Mouse (Mus musculus): ENCODE results near the gene Arvcf.

The Arvcf gene

GRCm38 (mm10) chr16:18356961-18357360 lies 9.0 kb downstream of the Arvcf start:
- no peak for DNase-seq (ENCODE audit: low read depth)

DNA sequence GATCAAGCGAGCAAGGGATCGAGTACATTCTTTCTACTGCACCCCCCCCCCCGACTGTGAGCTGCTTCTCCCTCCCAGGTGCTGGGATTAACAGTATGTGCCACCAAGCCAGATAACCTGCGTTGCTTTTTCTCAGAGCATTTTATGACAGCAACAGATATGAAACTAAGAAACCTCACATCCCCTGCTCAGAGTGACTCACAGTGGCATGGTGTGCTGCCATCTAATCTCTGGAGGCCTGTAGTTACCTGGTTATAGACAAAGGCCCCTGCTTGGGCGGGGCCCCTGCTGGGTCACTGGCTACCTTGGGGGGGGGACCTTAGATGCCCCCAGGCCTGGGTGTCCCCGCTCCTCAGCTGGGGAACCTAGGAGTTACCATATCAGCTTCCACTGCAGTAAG lies 10.0 kb downstream of the Arvcf start:
- no peak for DNase-seq (ENCODE audit: low read depth)

DNA sequence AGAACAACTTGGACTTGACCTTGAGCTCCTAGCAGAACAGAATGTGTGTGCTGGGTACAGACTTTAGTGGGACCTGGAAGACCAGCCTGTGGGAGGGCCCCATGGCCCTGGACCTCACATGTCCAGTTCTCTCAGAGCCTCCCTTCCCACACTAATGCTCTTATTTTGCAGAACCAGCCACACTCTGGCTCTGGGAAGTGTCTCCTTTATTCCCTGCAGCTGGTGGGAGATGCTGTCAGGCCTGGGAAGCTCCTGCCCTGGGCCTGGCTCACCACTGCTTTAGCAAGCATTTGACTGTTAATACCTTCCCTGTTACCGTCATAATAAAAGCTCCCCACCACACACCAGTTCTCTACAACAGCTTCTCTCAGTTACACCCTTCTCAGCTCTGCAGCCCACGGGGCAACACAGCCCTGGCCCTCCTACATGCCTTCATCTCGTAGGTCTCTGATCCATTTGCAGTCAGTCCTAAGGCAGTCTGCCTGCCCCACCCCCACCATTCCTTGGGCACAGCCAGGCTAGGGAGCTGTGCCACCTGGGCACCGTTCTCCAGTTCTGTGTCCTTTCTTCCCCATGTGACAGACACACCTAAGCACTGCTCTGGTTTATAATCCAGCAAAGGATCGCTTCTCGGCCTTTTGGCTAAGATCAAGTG lies 12.3 kb downstream of the Arvcf start:
- DNase-seq (ENCODE audit: low read depth), result no peak

DNA sequence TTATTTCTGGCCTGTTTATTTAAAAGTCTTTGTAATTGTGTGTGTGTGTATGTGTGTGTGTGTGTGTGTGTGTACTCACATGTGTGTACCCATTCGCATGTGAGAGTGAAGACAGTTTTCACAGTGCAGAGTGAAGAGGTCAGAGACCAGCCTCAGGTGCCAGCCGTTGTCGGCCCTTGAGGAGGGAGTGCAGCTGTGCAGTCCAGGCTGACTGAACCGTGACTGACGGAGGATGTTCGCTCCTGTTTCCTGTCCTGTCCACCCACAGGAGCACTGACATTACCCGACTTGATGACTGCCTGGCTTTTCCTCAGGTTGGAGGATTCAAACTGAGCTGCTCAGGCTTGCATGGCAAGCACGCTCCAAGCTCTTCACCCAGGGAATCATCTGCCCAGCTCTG lies 15.0 kb downstream of the Arvcf start:
- DNase-seq (ENCODE audit: low read depth), result no peak

- no peak for DNase-seq (ENCODE audit: low read depth)
These were observed 18.9 kb downstream of the Arvcf start for GRCm38 (mm10) chr16:18366849-18367248.

GRCm38 (mm10) chr16:18370197-18370596 lies 22.2 kb downstream of the Arvcf start:
- DNase-seq (ENCODE audit: low read depth), result peak; percentile 50

GRCm38 (mm10) chr16:18373632-18374031 lies 25.6 kb downstream of the Arvcf start:
- no peak for DNase-seq (ENCODE audit: low read depth)

GRCm38 (mm10) chr16:18376297-18376954 lies 28.4 kb downstream of the Arvcf start:
- DNase-seq (ENCODE audit: low read depth), result no peak

DNA sequence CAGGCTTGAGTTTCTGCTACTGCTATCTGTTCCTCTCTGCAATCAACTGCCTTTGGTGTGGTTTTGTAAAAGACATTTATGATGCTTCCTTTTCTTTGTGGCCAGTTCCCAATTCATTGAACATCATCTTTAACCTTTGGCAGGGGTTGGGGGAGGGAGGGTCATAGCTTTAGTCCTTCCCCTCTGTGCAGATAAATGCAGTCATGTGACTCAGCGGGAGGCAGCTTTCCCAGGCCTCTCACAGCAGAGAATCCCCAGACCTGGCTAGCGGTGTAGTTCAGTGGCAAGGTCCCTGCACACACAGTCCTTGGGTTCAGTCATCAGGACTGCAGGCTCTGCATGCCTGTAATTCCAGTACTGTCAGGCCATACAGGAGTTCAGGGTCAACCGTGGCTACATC lies 29.2 kb downstream of the Arvcf start:
- no peak for DNase-seq (ENCODE audit: low read depth)

DNA sequence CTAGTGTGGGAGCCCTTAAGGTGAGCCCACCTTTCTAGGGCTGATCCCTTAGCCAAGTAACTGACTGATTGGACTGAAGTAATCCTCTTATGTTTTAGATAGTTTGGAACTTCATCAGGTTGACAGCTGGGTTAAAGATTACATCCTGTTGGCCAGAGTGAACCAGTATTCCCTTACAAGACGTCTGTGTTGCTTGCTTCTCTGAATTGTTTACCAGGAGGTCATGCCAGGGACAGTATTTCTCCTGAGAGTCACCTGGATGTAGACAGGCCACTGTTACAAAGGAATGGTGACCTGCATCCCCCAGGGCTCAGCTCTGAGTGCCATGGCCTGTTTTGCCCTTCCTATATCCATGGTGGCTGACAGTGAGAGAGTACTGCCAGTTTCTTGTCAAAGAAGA lies 30.5 kb downstream of the Arvcf start:
- DNase-seq (ENCODE audit: low read depth), result no peak

DNA sequence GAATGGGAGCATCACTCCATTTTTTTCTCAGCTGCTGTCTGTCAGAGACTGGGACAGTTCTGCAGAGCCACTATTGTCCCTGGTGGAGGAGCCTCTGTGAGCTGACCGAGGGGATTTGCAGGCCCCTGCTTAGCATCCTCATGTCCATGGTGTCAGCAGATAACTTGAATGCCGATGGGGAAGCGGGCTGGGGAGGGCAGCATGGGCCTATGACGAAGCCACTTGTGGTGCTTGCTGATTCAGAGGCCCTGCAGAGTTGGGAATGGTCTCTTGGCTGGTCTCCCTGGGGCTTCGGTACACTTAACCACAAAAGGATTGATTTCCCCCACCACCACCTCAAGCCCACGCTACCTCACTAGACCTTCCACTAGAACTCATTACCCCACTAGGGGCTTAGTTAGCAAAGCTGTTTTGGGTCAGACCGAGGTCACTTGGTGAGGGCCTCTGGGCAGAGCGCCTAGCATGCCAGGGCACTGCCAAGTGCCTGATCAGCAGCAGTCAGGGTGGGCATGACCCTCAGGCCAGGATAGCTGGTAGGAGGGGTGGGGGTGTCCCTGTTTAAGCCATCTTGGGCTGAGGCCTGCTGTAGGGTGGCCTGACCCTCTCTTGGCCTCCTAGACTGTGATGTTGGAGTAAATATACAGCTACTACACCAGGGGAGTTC lies 31.5 kb downstream of the Arvcf start:
- no peak for DNase-seq (ENCODE audit: low read depth)

DNA sequence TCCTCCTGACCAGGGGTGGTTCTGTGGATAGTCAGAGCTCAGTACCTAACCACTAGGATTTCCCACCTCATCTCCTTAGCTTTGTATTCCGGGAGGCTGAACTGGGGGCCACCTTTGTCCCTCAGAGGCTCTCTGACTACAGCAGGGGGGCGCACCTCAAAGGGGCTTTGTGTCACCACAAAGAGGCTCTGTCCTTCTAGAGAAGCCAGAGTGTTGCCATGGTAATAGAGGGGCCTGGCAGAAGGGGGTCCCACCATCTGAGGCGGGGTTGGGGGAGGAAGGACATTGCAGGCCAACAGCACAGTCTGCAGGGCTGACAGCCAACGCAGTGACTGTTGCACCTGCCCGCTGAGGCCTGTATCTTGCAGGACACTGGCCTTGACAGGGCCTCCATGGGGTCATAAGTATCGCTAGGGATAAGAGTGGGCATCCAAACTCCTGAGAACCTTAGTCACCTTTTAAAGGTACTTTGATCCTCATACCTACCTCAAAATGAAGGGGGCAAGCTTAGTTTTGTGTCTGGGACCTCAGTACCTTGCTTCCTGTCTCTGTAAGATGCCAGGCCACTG lies 32.6 kb downstream of the Arvcf start:
- DNase-seq (ENCODE audit: low read depth), result no peak

- DNase-seq (ENCODE audit: low read depth), result no peak
These were observed 33.8 kb downstream of the Arvcf start for GRCm38 (mm10) chr16:18381621-18382258.

- no peak for DNase-seq (ENCODE audit: low read depth)
These were observed 35.2 kb downstream of the Arvcf start for GRCm38 (mm10) chr16:18383045-18383726.

GRCm38 (mm10) chr16:18383756-18384155 lies 35.8 kb downstream of the Arvcf start:
- DNase-seq (ENCODE audit: low read depth), result no peak

- no peak for DNase-seq (ENCODE audit: low read depth)
These were observed 36.2 kb downstream of the Arvcf start for GRCm38 (mm10) chr16:18384211-18384610.

DNA sequence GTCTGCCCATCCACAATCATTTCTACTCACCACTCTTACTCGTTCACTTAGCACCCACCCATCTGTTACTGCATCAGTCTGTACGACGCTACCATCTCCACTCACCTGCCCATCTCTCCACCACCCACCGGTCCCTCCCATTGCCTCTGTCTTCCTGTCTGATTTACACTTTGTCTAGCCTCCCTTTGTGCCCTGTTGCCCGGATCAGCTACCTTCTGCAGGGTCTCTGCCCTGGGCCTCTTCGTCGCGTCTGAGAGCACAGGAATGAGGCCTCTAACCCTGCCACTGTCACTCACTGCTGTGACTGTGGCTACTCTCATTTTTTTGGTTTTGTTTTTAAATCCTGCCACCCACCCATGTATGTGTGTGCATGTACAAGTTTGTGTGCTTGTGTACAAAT lies 36.7 kb downstream of the Arvcf start:
- DNase-seq (ENCODE audit: low read depth), result no peak

DNA sequence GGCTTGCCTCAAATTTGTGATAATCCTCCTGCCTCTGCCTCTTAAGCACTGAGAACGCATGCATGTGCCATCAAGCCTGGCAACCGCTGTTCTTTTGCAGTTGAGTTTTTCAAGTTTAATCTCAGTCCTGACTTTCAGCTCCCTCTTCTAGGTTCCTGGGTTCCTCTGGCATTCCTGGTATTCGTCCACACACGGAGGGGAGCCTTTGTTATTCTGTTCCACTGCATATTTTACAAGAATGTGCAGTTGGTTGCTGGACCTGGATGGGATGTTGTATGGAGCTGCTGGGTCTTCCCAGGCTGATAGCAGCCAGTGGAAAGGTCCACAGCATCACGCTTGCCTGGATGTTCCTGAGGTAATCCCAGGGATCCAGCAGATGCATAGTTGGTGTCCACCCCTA lies 37.4 kb downstream of the Arvcf start:
- no peak for DNase-seq (ENCODE audit: low read depth)

- DNase-seq (ENCODE audit: low read depth), result no peak
These were observed 38.5 kb downstream of the Arvcf start for GRCm38 (mm10) chr16:18386451-18386850.

DNA sequence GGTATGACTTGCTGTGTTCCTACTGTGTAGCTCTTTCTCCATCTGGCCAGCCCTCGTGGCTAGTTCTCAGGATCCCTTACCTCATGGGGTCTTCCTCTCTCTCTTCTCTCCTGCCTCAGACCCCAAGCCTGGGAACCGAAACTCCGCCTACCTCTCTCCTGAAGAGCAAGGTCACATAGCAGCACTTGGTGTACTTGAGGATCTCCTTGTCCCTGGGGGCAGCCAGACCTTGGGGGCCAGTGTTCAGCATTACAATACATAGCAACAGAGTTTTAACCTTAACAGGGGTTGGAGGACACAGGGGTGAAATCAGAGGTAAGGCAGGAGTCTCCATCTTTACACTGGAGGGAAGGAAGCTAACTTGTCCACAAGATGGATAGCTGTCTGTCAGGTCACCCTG lies 39.0 kb downstream of the Arvcf start:
- DNase-seq (ENCODE audit: low read depth), result no peak

GRCm38 (mm10) chr16:18387704-18388582 lies 40.0 kb downstream of the Arvcf start:
- DNase-seq (ENCODE audit: low read depth), result peak; percentile 52
